In genomic region chr7:35586906-35587445, GRCm38 (mm10) we compare ENCODE assay signal across 7 mouse cellular contexts. TPM values are rescaled to one million over a fixed set of nuclear protein-coding genes. Genes with fewer than 3 reads are reported as not detected.
A peak's percentile ranks its signal among the peaks of the same experiment; 100 is the strongest.
DNase-seq lines count a peak whose midpoint lies in the region; ATAC-seq and TF ChIP-seq lines count a peak whose summit lies in the region.

No protein-coding gene starts in this region.

- no peaks in the 10 kb centered on the region for H3K9me3 ChIP-seq in lung, embryonic 15.5 days
- no peaks in the 10 kb centered on the region for H3K9me3 ChIP-seq in forebrain, embryonic 11.5 days (ENCODE audit: control insufficient read depth, low read length)
- H3K9me3 ChIP-seq in intestine, postnatal 0 days (ENCODE audit: control insufficient read depth): no peaks in the 10 kb centered on the region
- H3K9me3 ChIP-seq in neural tube, embryonic 14.5 days (ENCODE audit: control insufficient read depth, low read length): no peaks in the 10 kb centered on the region

- peak overlapping the region; percentile 80 for H3K9ac ChIP-seq in lung, embryonic 15.5 days
- H3K9ac ChIP-seq in forebrain, embryonic 11.5 days (ENCODE audit: low read length): peak overlapping the region; percentile 67
- peak overlapping the region; percentile 51 for H3K9ac ChIP-seq in intestine, postnatal 0 days (ENCODE audit: low read depth, low read length)
- H3K9ac ChIP-seq in neural tube, embryonic 14.5 days (replicated peaks; ENCODE audit: low read depth, low read length): peak overlapping the region; percentile 82

- no peak for ATAC-seq in lung, embryonic 15.5 days (ENCODE audit: borderline replicate concordance, extremely low read depth, low FRiP score, low TSS enrichment)
- no peak for ATAC-seq in forebrain, embryonic 11.5 days (replicated peaks; ENCODE audit: low FRiP score)
- ATAC-seq in intestine, postnatal 0 days: no peak
- no peak for ATAC-seq in neural tube, embryonic 14.5 days (ENCODE audit: low read depth)

- no peak for DNase-seq in lung, adult 18-20 months
- no peak for DNase-seq in forebrain, embryonic 11.5 days (ENCODE audit: low spot score)
- DNase-seq in urinary bladder, postnatal 10 days (ENCODE audit: low spot score): no peak
- DNase-seq in frontal cortex, postnatal 25 days (ENCODE audit: low spot score in 2 of 2): no peak

- peaks cover 32% of the 10 kb centered on the region for H3K27me3 ChIP-seq in lung, embryonic 15.5 days
- H3K27me3 ChIP-seq in forebrain, embryonic 11.5 days (ENCODE audit: control insufficient read depth, insufficient read depth, low read length): peaks cover 29% of the 10 kb centered on the region
- peaks cover 30% of the 10 kb centered on the region for H3K27me3 ChIP-seq in intestine, postnatal 0 days (replicated peaks; ENCODE audit: control insufficient read depth, insufficient read depth, low read length)
- peaks cover 19% of the 10 kb centered on the region for H3K27me3 ChIP-seq in neural tube, embryonic 14.5 days (ENCODE audit: control insufficient read depth, insufficient read depth, low read length)

- H3K36me3 ChIP-seq in lung, embryonic 15.5 days: no peaks in the 10 kb centered on the region
- H3K36me3 ChIP-seq in forebrain, embryonic 11.5 days (ENCODE audit: control insufficient read depth, insufficient read depth, low read length): no peaks in the 10 kb centered on the region
- peaks cover 6% of the 10 kb centered on the region for H3K36me3 ChIP-seq in intestine, postnatal 0 days (ENCODE audit: control insufficient read depth, insufficient read depth)
- H3K36me3 ChIP-seq in neural tube, embryonic 14.5 days (ENCODE audit: control insufficient read depth, insufficient read depth, low read length): no peaks in the 10 kb centered on the region

- peaks cover 22% of the 10 kb centered on the region for H3K4me1 ChIP-seq in lung, embryonic 15.5 days
- peaks cover 15% of the 10 kb centered on the region; the same call in 1 of the 2 replicates for H3K4me1 ChIP-seq in forebrain, embryonic 11.5 days (replicated peaks; ENCODE audit: control insufficient read depth, insufficient read depth, low read length)
- H3K4me1 ChIP-seq in intestine, postnatal 0 days (replicated peaks; ENCODE audit: control insufficient read depth, insufficient read depth, low read length): peaks cover 7% of the 10 kb centered on the region
- H3K4me1 ChIP-seq in neural tube, embryonic 14.5 days (ENCODE audit: control insufficient read depth, insufficient read depth, low read length): peaks cover 21% of the 10 kb centered on the region

- 15% methylated on average over 15 of the region's 15 CpGs for WGBS in lung, embryonic 15.5 days
- WGBS in forebrain, embryonic 11.5 days: 20% methylated on average over 15 of the region's 15 CpGs
- WGBS in intestine, postnatal 0 days: 25% methylated on average over 15 of the region's 15 CpGs
- WGBS in neural tube, embryonic 14.5 days: 25% methylated on average over 15 of the region's 15 CpGs

- H3K27ac ChIP-seq in lung, embryonic 15.5 days: no peak overlapping the region
- no peak overlapping the region for H3K27ac ChIP-seq in forebrain, embryonic 11.5 days (ENCODE audit: low read depth, low read length)
- no peak overlapping the region for H3K27ac ChIP-seq in intestine, postnatal 0 days (ENCODE audit: low read depth, low read length)
- H3K27ac ChIP-seq in neural tube, embryonic 14.5 days (ENCODE audit: low read depth, low read length): no peak overlapping the region

- peak overlapping the region; percentile 91 for H3K4me3 ChIP-seq in lung, embryonic 15.5 days
- H3K4me3 ChIP-seq in forebrain, embryonic 11.5 days (ENCODE audit: low read depth, low read length): peak overlapping the region; percentile 66
- peak overlapping the region; percentile 78 for H3K4me3 ChIP-seq in intestine, postnatal 0 days (ENCODE audit: low read depth, low read length)
- H3K4me3 ChIP-seq in neural tube, embryonic 14.5 days (ENCODE audit: low read depth, low read length): peak overlapping the region; percentile 94

- peak overlapping the region; percentile 97 for H3K4me2 ChIP-seq in lung, embryonic 15.5 days
- H3K4me2 ChIP-seq in forebrain, embryonic 11.5 days (ENCODE audit: low read depth, low read length, severe bottlenecking): peak overlapping the region; percentile 98
- peak overlapping the region; percentile 98 for H3K4me2 ChIP-seq in intestine, postnatal 0 days (replicated peaks; ENCODE audit: low read depth)
- H3K4me2 ChIP-seq in neural tube, embryonic 14.5 days (ENCODE audit: low read depth, low read length): peak overlapping the region; percentile 100

- TF ChIP-seq CTCF in intestine, postnatal 0 days (IDR thresholded peaks at IDR 0.05; ENCODE audit: low read depth): no peak

RNA-seq across cellular contexts. Expression of gene Ankrd27, which starts 0.9 kb away (rescaled TPM):
- 33.8 and 35.9 TPM in 2 replicates for polyA plus RNA-seq in lung, embryonic 15.5 days (2015; fragmentation: Nextera tagmentation; extraction: Ambion mirVana)
- 30.5 and 35.9 TPM in 2 replicates for polyA plus RNA-seq in forebrain, embryonic 11.5 days (2014; fragmentation: Nextera tagmentation; extraction: Ambion mirVana)
- 10.0 and 11.1 TPM in 2 replicates for polyA plus RNA-seq in intestine, postnatal 0 days (2015; fragmentation: Nextera tagmentation; extraction: Ambion mirVana)
- polyA plus RNA-seq in neural tube, embryonic 14.5 days (2014; fragmentation: Nextera tagmentation; extraction: Ambion mirVana): 18.5 TPM in 2 replicates

RNA-seq across cellular contexts. Expression of gene Rgs9bp, which starts 1.6 kb away (rescaled TPM):
- polyA plus RNA-seq in lung, embryonic 15.5 days (2015; fragmentation: Nextera tagmentation; extraction: Ambion mirVana): 0.05 and 0.14 TPM in 2 replicates
- 0.21 and 0.32 TPM in 2 replicates for polyA plus RNA-seq in forebrain, embryonic 11.5 days (2014; fragmentation: Nextera tagmentation; extraction: Ambion mirVana)
- polyA plus RNA-seq in intestine, postnatal 0 days (2015; fragmentation: Nextera tagmentation; extraction: Ambion mirVana): 0.03 TPM in 2 replicates
- 0.08 and 0.30 TPM in 2 replicates for polyA plus RNA-seq in neural tube, embryonic 14.5 days (2014; fragmentation: Nextera tagmentation; extraction: Ambion mirVana)

RNA-seq across cellular contexts. Expression of gene Nudt19, which starts 30.9 kb away (rescaled TPM):
- polyA plus RNA-seq in lung, embryonic 15.5 days (2015; fragmentation: Nextera tagmentation; extraction: Ambion mirVana): 50.1 and 52.7 TPM in 2 replicates
- polyA plus RNA-seq in forebrain, embryonic 11.5 days (2014; fragmentation: Nextera tagmentation; extraction: Ambion mirVana): 43.3 and 45.7 TPM in 2 replicates
- polyA plus RNA-seq in intestine, postnatal 0 days (2015; fragmentation: Nextera tagmentation; extraction: Ambion mirVana): 81.1 and 87.4 TPM in 2 replicates
- polyA plus RNA-seq in neural tube, embryonic 14.5 days (2014; fragmentation: Nextera tagmentation; extraction: Ambion mirVana): 107 and 137 TPM in 2 replicates

RNA-seq across cellular contexts. Expression of gene Tdrd12, which starts 49.4 kb away (rescaled TPM):
- polyA plus RNA-seq in lung, embryonic 15.5 days (2015; fragmentation: Nextera tagmentation; extraction: Ambion mirVana): 0.29 and 0.30 TPM in 2 replicates
- polyA plus RNA-seq in forebrain, embryonic 11.5 days (2014; fragmentation: Nextera tagmentation; extraction: Ambion mirVana): not detected in 2 replicates
- polyA plus RNA-seq in intestine, postnatal 0 days (2015; fragmentation: Nextera tagmentation; extraction: Ambion mirVana): 1.5 and 2.0 TPM in 2 replicates
- 0.50 and 1.1 TPM in 2 replicates for polyA plus RNA-seq in neural tube, embryonic 14.5 days (2014; fragmentation: Nextera tagmentation; extraction: Ambion mirVana)
